ENCODE assay signal across 8 mouse cellular contexts in genomic region chr7:49493210-49493609, GRCm38 (mm10).
A peak's percentile ranks its signal among the peaks of the same experiment; 100 is the strongest.
DNase-seq lines count a peak whose midpoint lies in the region; ATAC-seq lines count a peak whose summit lies in the region.

No protein-coding gene starts in this region.

- no peaks in the 10 kb centered on the region for H3K27me3 ChIP-seq in hindbrain, embryonic 11.5 days (ENCODE audit: control insufficient read depth, insufficient read depth, low read length)
- no peaks in the 10 kb centered on the region for H3K27me3 ChIP-seq in hindbrain, embryonic 16.5 days (replicated peaks; ENCODE audit: control insufficient read depth, insufficient read depth, low read length)

- H3K4me2 ChIP-seq in hindbrain, embryonic 11.5 days (replicated peaks; ENCODE audit: low read depth, low read length): no peak overlapping the region
- H3K4me2 ChIP-seq in hindbrain, embryonic 16.5 days (ENCODE audit: low read length): no peak overlapping the region

- ATAC-seq in hindbrain, embryonic 11.5 days (ENCODE audit: low FRiP score): no peak
- ATAC-seq in hindbrain, embryonic 16.5 days: no peak
- no peak for ATAC-seq in cerebellum, adult (ENCODE audit: insufficient number of reproducible peaks, low FRiP score, low TSS enrichment)

- peak; percentile 33 for DNase-seq in hindbrain, embryonic 11.5 days (ENCODE audit: low spot score)
- peak; percentile 37 for DNase-seq in CD4-positive helper T cell, adult 2 months (ENCODE audit: low read depth, low spot score)
- DNase-seq in R1 (ENCODE audit: low read depth, low spot score): peak; percentile 53
- peak; percentile 63 for DNase-seq in lung, postnatal 14 days
- no peak for DNase-seq in yolk sac, embryonic 10.5 days (ENCODE audit: low spot score)
- no peak for DNase-seq in urinary bladder, adult 2 months (ENCODE audit: low spot score)

- no peak overlapping the region for H3K4me3 ChIP-seq in hindbrain, embryonic 11.5 days (ENCODE audit: low read depth, low read length)
- H3K4me3 ChIP-seq in hindbrain, embryonic 16.5 days (ENCODE audit: low read length): no peak overlapping the region

- no peak overlapping the region for H3K27ac ChIP-seq in hindbrain, embryonic 11.5 days (ENCODE audit: low read depth, low read length)
- no peak overlapping the region for H3K27ac ChIP-seq in hindbrain, embryonic 16.5 days (ENCODE audit: low read depth, low read length)

- H3K9me3 ChIP-seq in hindbrain, embryonic 11.5 days (ENCODE audit: control insufficient read depth, low read length): no peaks in the 10 kb centered on the region
- no peaks in the 10 kb centered on the region for H3K9me3 ChIP-seq in hindbrain, embryonic 16.5 days (ENCODE audit: control insufficient read depth, low read length)

- H3K9ac ChIP-seq in hindbrain, embryonic 11.5 days (ENCODE audit: low read depth, low read length): no peak overlapping the region
- no peak overlapping the region for H3K9ac ChIP-seq in hindbrain, embryonic 16.5 days (ENCODE audit: low read depth, low read length)

- peaks cover 12% of the 10 kb centered on the region for H3K4me1 ChIP-seq in hindbrain, embryonic 11.5 days (replicated peaks; ENCODE audit: control insufficient read depth, insufficient read depth, low read length)
- peaks cover 23% of the 10 kb centered on the region for H3K4me1 ChIP-seq in hindbrain, embryonic 16.5 days (ENCODE audit: control insufficient read depth, insufficient read depth, low read depth, low read length)

- WGBS in hindbrain, embryonic 11.5 days: 82% methylated on average over 4 of the region's 4 CpGs
- WGBS in hindbrain, embryonic 16.5 days: 77% methylated on average over 4 of the region's 4 CpGs

- no peaks in the 10 kb centered on the region for H3K36me3 ChIP-seq in hindbrain, embryonic 11.5 days (ENCODE audit: control insufficient read depth, insufficient read depth, low read length)
- peaks cover 7% of the 10 kb centered on the region for H3K36me3 ChIP-seq in hindbrain, embryonic 16.5 days (ENCODE audit: control insufficient read depth, insufficient read depth, low read length)

Comparison
In these comparisons a context has a peak if more than half of its experiments do, and no peak if none do; other contexts are left out.
1. DNase-seq: peak in hindbrain, embryonic 11.5 days (single experiment), CD4-positive helper T cell, adult 2 months (single experiment), R1 (single experiment) and lung, postnatal 14 days (single experiment); none in yolk sac, embryonic 10.5 days (single experiment) and urinary bladder, adult 2 months (single experiment).